Mouse (Mus musculus): ENCODE measurements around the gene Cald1. TPM values are rescaled to one million over a fixed set of nuclear protein-coding genes. Genes with fewer than 3 reads are reported as not detected.

Cald1 gene
- polyA plus RNA-seq, 1 experiment from 2014 or later, result 59.2 TPM

GRCm38 (mm10) chr6:34750487-34751120 is 152.3 kb downstream of the Cald1 start:
- H3K9ac ChIP-seq (replicated peaks), result no peak overlapping the region
- H3K27me3 ChIP-seq (replicated peaks), result no peaks in the 10 kb centered on the region
- 82% methylated on average over 7 of the region's 7 CpGs for WGBS
- ATAC-seq (ENCODE audit: low FRiP score), result no peak
- no peak overlapping the region for H3K4me2 ChIP-seq
- no peaks in the 10 kb centered on the region for H3K4me1 ChIP-seq
- no peaks in the 10 kb centered on the region for H3K9me3 ChIP-seq (replicated peaks)
- no peaks in the 10 kb centered on the region for H3K36me3 ChIP-seq
- H3K4me3 ChIP-seq (replicated peaks), result no peak overlapping the region
- H3K27ac ChIP-seq (replicated peaks), result no peak overlapping the region

- H3K27ac ChIP-seq (replicated peaks), result no peak overlapping the region
- H3K9ac ChIP-seq (replicated peaks), result no peak overlapping the region
- H3K36me3 ChIP-seq, result no peaks in the 10 kb centered on the region
- no peak for ATAC-seq (ENCODE audit: low FRiP score)
- no peaks in the 10 kb centered on the region for H3K9me3 ChIP-seq (replicated peaks)
- H3K4me1 ChIP-seq, result no peaks in the 10 kb centered on the region
- H3K27me3 ChIP-seq (replicated peaks), result no peaks in the 10 kb centered on the region
- no peak overlapping the region for H3K4me2 ChIP-seq
- no peak overlapping the region for H3K4me3 ChIP-seq (replicated peaks)
Measured at GRCm38 (mm10) chr6:34751625-34752024, 153.3 kb downstream of the Cald1 start.

GRCm38 (mm10) chr6:34754448-34754847 is 156.1 kb downstream of the Cald1 start:
- H3K36me3 ChIP-seq, result no peaks in the 10 kb centered on the region
- H3K4me2 ChIP-seq, result no peak overlapping the region
- H3K9me3 ChIP-seq (replicated peaks), result no peaks in the 10 kb centered on the region
- 44% methylated on average over 5 of the region's 5 CpGs for WGBS
- H3K27me3 ChIP-seq (replicated peaks), result no peaks in the 10 kb centered on the region
- no peaks in the 10 kb centered on the region for H3K4me1 ChIP-seq
- H3K27ac ChIP-seq (replicated peaks), result no peak overlapping the region
- no peak overlapping the region for H3K4me3 ChIP-seq (replicated peaks)
- ATAC-seq (ENCODE audit: low FRiP score), result peak; percentile 75; the same call in 1 of the 2 replicates
- no peak overlapping the region for H3K9ac ChIP-seq (replicated peaks)

GRCm38 (mm10) chr6:34758340-34758739 is 160.0 kb downstream of the Cald1 start:
- Histone ChIP-seq H3K27ac (replicated peaks) (no peak overlapping the region), H3K27me3 (replicated peaks) (no peaks in the 10 kb centered on the region), H3K9ac (replicated peaks) (no peak overlapping the region), H3K36me3 (0 out of 2 replicates have a peak, but pooled peaks cover 4% of the 10 kb centered on the region), H3K4me1 (no peaks in the 10 kb centered on the region), H3K9me3 (replicated peaks) (no peaks in the 10 kb centered on the region), H3K4me3 (replicated peaks) (no peak overlapping the region), H3K4me2 (no peak overlapping the region)
- WGBS, result 91% methylated on average over 2 of the region's 2 CpGs
- no peak for ATAC-seq (ENCODE audit: low FRiP score)

- Histone ChIP-seq H3K27ac (replicated peaks) (no peak overlapping the region), H3K9ac (replicated peaks) (no peak overlapping the region), H3K27me3 (replicated peaks) (no peaks in the 10 kb centered on the region), H3K4me2 (no peak overlapping the region), H3K36me3 (0 out of 2 replicates have a peak, but pooled peaks cover 4% of the 10 kb centered on the region), H3K4me3 (replicated peaks) (no peak overlapping the region), H3K4me1 (no peaks in the 10 kb centered on the region), H3K9me3 (replicated peaks) (no peaks in the 10 kb centered on the region)
- no peak for ATAC-seq (ENCODE audit: low FRiP score)
- WGBS, result 43% methylated on average over 4 of the region's 4 CpGs
Measured at GRCm38 (mm10) chr6:34760023-34760422, 161.7 kb downstream of the Cald1 start.

- Histone ChIP-seq H3K9me3 (replicated peaks) (no peaks in the 10 kb centered on the region), H3K4me2 (no peak overlapping the region), H3K4me3 (replicated peaks) (no peak overlapping the region), H3K27ac (replicated peaks) (no peak overlapping the region), H3K36me3 (peaks cover 13% of the 10 kb centered on the region), H3K9ac (replicated peaks) (no peak overlapping the region), H3K4me1 (no peaks in the 10 kb centered on the region), H3K27me3 (replicated peaks) (no peaks in the 10 kb centered on the region)
- no peak for ATAC-seq (ENCODE audit: low FRiP score)
- WGBS, result 94% methylated on average over 5 of the region's 5 CpGs
Measured at GRCm38 (mm10) chr6:34765721-34766120, 167.4 kb downstream of the Cald1 start.

- Histone ChIP-seq H3K27ac (replicated peaks) (no peak overlapping the region), H3K4me3 (replicated peaks) (no peak overlapping the region), H3K4me2 (no peak overlapping the region), H3K4me1 (no peaks in the 10 kb centered on the region), H3K9ac (replicated peaks) (no peak overlapping the region), H3K27me3 (replicated peaks) (no peaks in the 10 kb centered on the region), H3K36me3 (peaks cover 13% of the 10 kb centered on the region), H3K9me3 (replicated peaks) (no peaks in the 10 kb centered on the region)
- WGBS, result 80% methylated on average over 2 of the region's 2 CpGs
- no peak for ATAC-seq (ENCODE audit: low FRiP score)
Measured at GRCm38 (mm10) chr6:34769984-34770383, 171.7 kb downstream of the Cald1 start.

- Histone ChIP-seq H3K36me3 (peaks cover 13% of the 10 kb centered on the region), H3K4me1 (no peaks in the 10 kb centered on the region), H3K27ac (replicated peaks) (no peak overlapping the region), H3K9me3 (replicated peaks) (no peaks in the 10 kb centered on the region), H3K4me3 (replicated peaks) (no peak overlapping the region), H3K9ac (replicated peaks) (no peak overlapping the region), H3K27me3 (replicated peaks) (no peaks in the 10 kb centered on the region), H3K4me2 (no peak overlapping the region)
- 87% methylated on average over 6 of the region's 6 CpGs for WGBS
- no peak for ATAC-seq (ENCODE audit: low FRiP score)
Measured at GRCm38 (mm10) chr6:34770491-34770890, 172.2 kb downstream of the Cald1 start.

- Histone ChIP-seq H3K4me1 (peaks cover 2% of the 10 kb centered on the region; the same call in 1 of the 2 replicates), H3K4me3 (replicated peaks) (no peak overlapping the region), H3K36me3 (peaks cover 3% of the 10 kb centered on the region; the same call in 1 of the 2 replicates), H3K9ac (replicated peaks) (no peak overlapping the region), H3K27ac (replicated peaks) (no peak overlapping the region), H3K27me3 (replicated peaks) (no peaks in the 10 kb centered on the region), H3K9me3 (replicated peaks) (no peaks in the 10 kb centered on the region), H3K4me2 (no peak overlapping the region)
- ATAC-seq (ENCODE audit: low FRiP score), result no peak
Measured at GRCm38 (mm10) chr6:34776396-34776795, 178.1 kb downstream of the Cald1 start.

GRCm38 (mm10) chr6:34777094-34777493 is 178.8 kb downstream of the Cald1 start:
- Histone ChIP-seq H3K9ac (replicated peaks) (no peak overlapping the region), H3K4me3 (replicated peaks) (no peak overlapping the region), H3K27me3 (replicated peaks) (no peaks in the 10 kb centered on the region), H3K9me3 (replicated peaks) (no peaks in the 10 kb centered on the region), H3K4me1 (peaks cover 2% of the 10 kb centered on the region; the same call in 1 of the 2 replicates), H3K36me3 (no peaks in the 10 kb centered on the region), H3K4me2 (no peak overlapping the region), H3K27ac (replicated peaks) (no peak overlapping the region)
- no peak for ATAC-seq (ENCODE audit: low FRiP score)
- WGBS, result 89% methylated on average over 2 of the region's 2 CpGs

- peaks cover 2% of the 10 kb centered on the region; the same call in 1 of the 2 replicates for H3K4me1 ChIP-seq
- no peaks in the 10 kb centered on the region for H3K36me3 ChIP-seq
- no peak overlapping the region for H3K9ac ChIP-seq (replicated peaks)
- H3K4me2 ChIP-seq, result no peak overlapping the region
- no peak overlapping the region for H3K27ac ChIP-seq (replicated peaks)
- H3K27me3 ChIP-seq (replicated peaks), result no peaks in the 10 kb centered on the region
- no peak for ATAC-seq (ENCODE audit: low FRiP score)
- WGBS, result 77% methylated on average over 10 of the region's 10 CpGs
- no peaks in the 10 kb centered on the region for H3K9me3 ChIP-seq (replicated peaks)
- no peak overlapping the region for H3K4me3 ChIP-seq (replicated peaks)
Measured at GRCm38 (mm10) chr6:34777981-34778668, 179.8 kb downstream of the Cald1 start.

GRCm38 (mm10) chr6:34780231-34780942 is 182.1 kb downstream of the Cald1 start, which contains the start of gene Agbl3:
Gene Agbl3 (plus strand): TSS chr6:34780432.
- Histone ChIP-seq H3K9me3 (replicated peaks) (no peaks in the 10 kb centered on the region), H3K36me3 (no peaks in the 10 kb centered on the region), H3K27me3 (replicated peaks) (no peaks in the 10 kb centered on the region), H3K4me3 (replicated peaks) (peak within 1 kb of the TSS; percentile 56), H3K27ac (replicated peaks) (peak within 1 kb of the TSS; percentile 96), H3K4me2 (peak within 1 kb of the TSS; percentile 62), H3K9ac (replicated peaks) (peak within 1 kb of the TSS; percentile 80), H3K4me1 (peaks cover 2% of the 10 kb centered on the region; the same call in 1 of the 2 replicates)
- under 1% methylated on average over 75 of the region's 81 CpGs for WGBS
- ATAC-seq (ENCODE audit: low FRiP score), result peak; percentile 96
